Mouse (Mus musculus): Measurements from ENCODE around the gene Hist1h2ak.
"Not testable (repeated sequence)": the region's sequence is repeated elsewhere in the genome, so short reads cannot be mapped to it uniquely, and the experiment has no call there.

Hist1h2ak gene

DNA sequence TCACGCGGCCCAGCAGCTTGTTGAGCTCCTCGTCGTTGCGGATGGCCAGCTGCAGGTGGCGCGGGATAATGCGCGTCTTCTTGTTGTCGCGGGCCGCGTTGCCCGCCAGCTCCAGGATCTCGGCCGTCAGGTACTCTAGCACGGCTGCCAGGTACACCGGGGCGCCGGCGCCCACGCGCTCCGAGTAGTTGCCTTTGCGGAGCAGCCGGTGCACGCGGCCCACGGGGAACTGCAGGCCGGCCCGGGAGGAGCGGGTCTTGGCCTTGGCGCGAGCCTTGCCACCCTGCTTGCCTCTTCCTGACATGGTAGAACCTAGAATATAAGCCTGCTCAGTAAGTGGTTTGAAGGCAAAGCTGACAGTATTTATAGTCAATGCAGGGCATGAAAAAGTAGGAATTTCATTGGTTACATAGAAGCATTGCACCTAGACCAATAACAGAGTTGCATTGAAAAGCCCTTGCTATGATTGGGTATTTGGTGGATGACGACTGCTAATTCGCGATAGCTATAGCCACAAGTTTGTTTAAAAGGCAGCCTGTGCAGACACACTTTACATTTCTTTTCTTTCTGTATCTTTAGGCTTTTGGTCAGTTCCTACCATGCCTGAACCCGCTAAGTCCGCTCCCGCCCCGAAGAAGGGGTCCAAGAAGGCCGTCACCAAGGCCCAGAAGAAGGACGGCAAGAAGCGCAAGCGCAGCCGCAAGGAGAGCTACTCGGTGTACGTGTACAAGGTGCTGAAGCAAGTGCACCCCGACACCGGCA lies at the start of gene Hist1h2ak, which contains the start of gene Hist1h2bn:
TSS of gene Hist1h2ak (minus strand) at position 304 of the 762 bp plus-strand sequence.
TSS of gene Hist1h2bn (plus strand) at position 600 of the 762 bp plus-strand sequence.
- peak; percentile 31 for DNase-seq

DNA sequence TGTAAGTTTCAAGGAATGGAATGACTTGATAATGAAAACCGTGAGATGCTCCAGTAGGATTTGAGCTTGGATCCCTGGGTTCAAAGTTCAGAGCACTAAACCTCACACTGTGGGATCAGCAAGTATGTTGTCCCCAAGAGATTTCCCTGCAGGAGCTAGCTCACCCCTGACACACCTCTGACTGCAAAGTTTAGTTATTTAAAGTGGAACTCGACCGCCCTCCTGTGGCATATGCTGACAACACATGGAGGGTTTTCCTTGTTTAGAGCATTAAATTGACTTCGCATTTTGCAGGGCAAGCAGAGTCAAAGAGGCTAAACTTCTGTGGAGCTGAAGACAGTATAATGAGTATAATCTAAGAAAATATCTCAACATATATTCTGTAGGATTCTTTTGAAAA lies 49.4 kb upstream of the Hist1h2ak start:
- DNase-seq = not testable (repeated sequence)

DNA sequence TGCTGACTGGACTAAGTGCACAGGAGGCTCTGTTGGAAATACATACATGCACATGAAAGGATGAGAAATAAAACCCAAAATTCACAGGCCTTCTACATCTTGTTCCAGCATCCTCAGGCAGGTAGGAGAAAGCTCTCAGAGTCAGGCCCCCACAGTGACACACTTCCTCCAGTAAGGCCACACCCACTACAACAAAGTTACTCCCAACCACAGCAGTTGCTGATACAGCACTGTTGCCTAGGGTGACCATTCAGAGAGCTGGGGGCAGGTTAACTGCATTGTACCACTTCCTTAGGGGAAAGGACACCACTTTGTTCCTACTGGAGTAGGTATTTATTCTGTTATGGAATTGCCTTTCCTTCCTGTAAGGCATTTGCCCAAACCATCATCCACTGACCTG lies 43.5 kb upstream of the Hist1h2ak start:
- not testable (repeated sequence) for DNase-seq

DNA sequence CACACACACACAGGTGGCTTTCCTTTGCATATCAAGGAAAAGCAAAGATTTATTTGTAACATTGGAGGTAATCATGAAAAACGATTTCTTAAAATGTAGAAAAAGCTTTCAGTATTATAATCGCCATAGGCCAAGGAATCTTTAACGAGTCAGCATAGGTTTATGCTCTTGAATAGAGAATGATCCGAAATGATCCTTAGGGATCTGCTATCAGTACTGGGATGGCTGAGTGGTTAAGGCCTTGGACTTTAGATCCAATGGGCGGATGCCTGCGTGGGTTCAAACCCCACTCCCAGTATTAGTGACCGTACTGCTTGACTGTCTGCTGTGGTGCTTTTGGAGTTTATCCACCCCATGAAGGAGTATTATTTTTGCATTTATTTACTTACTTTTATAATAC lies 42.0 kb upstream of the Hist1h2ak start:
- no peak for DNase-seq

- no peak for DNase-seq
These were observed 37.1 kb upstream of the Hist1h2ak start for GRCm38 (mm10) chr13:21790601-21791283.

GRCm38 (mm10) chr13:21789925-21790324 lies 36.3 kb upstream of the Hist1h2ak start:
- no peak for DNase-seq

- DNase-seq = no peak
These were observed 34.4 kb upstream of the Hist1h2ak start for GRCm38 (mm10) chr13:21787760-21788593.

DNA sequence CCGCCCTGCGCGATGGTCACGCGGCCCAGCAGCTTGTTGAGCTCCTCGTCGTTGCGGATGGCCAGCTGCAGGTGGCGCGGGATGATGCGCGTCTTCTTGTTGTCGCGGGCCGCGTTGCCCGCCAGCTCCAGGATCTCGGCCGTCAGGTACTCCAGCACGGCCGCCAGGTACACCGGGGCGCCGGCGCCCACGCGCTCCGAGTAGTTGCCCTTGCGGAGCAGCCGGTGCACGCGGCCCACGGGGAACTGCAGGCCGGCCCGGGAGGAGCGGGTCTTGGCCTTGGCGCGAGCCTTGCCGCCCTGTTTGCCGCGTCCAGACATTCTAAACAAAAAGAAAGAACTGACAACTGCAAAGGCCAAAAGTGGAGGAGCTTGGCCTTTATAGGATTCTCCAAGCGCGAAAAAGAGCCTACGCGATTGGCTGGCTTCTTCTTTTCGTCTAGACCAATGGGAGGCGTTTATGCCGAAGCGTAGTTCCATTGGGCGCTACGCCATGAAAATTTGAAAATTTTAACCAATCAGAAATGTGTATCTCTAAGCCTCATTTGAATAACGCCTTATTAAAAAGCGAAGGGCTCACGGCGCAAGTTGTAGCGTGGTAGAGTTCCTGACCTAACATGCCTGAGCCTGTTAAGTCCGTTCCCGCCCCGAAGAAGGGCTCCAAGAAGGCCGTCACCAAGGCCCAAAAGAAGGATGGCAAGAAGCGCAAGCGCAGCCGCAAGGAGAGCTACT lies 33.4 kb upstream of the Hist1h2ak start, which contains the start of the genes Hist1h2an and Hist1h2bp:
TSS of gene Hist1h2an (minus strand) at position 320 of the 731 bp plus-strand sequence.
TSS of gene Hist1h2bp (plus strand) at position 563 of the 731 bp plus-strand sequence.
- peak; percentile 78 for DNase-seq

DNA sequence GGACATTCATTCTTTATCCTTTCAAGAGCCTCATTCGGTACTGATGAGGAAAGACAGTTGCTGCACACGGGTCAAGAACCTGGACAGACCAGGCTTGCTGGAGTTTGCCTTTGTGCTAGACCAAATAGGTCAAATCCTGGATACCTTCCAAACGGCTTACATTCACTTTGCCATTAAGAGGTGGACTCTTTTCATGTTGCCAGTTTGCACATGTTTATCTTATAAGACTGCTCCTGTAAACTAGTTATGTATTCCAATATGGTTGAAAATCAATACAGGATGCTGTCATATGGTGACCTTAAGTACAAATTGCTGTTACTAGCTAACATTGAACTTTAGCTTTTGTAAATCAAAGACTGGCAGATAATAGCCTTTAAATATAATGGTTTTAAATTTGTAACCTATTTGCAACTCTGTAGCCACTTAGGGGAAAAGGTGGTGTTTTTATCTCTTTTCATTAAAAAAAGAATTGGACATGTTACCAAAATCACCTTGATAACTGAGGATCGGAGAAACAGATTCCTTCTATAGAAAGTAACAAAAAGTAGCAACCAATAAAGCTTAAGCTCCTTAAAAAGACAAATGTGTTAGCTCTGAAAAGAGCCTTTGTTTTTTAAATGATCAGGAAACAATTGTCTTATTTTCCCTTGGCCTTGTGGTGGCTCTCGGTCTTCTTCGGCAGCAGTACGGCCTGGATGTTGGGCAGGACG lies 32.7 kb upstream of the Hist1h2ak start:
- no peak for DNase-seq

DNA sequence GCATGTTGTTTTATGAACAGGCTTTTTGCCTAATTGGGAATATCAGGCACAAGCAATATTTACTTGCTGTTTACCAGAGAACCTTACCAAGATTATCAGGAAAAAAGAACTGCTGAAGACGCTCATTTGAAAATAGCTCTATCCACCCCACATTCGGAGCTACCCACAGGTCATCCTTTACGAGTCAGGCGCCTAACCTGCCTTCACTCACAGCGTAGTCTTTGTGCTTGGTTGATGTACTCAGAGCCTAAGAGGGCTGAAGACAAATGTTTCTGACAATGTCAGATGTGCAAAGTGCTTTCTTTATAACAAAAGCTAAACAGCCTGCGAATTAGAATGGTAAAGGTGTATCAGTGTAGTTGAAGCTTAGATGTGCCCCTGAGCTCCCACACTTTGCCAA lies 30.7 kb upstream of the Hist1h2ak start:
- no peak for DNase-seq

- DNase-seq = no peak
These were observed 30.1 kb upstream of the Hist1h2ak start for GRCm38 (mm10) chr13:21783734-21784161.

DNA sequence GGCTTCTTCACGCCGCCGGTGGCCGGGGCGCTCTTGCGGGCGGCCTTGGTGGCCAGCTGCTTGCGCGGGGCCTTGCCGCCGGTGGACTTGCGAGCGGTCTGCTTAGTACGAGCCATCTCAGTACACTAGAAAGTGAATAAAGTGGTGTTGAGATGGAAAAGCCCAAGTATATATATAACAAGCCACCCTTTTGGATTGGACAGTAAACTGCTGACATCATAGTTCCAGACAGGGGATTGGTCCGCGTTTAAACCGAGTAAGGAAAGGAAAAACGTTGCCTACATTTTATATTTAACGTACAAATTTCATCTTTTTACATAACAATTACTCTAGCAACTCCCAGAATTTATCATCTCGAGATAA lies 29.6 kb upstream of the Hist1h2ak start, which contains the start of gene Hist1h3i:
TSS of gene Hist1h3i (minus strand) at position 116 of the 363 bp plus-strand sequence.
- no peak for DNase-seq

- DNase-seq = not testable (repeated sequence)
These were observed 29.0 kb upstream of the Hist1h2ak start for GRCm38 (mm10) chr13:21782361-21783254.

GRCm38 (mm10) chr13:21781639-21782038 lies 28.0 kb upstream of the Hist1h2ak start:
- no peak for DNase-seq

- DNase-seq = no peak
These were observed 27.5 kb upstream of the Hist1h2ak start for GRCm38 (mm10) chr13:21781021-21781555.

- no peak for DNase-seq
These were observed 26.4 kb upstream of the Hist1h2ak start, which contains the start of gene Hist1h1b for GRCm38 (mm10) chr13:21779767-21780731. TSS of gene Hist1h1b (minus strand) at chr13:21780625.

DNA sequence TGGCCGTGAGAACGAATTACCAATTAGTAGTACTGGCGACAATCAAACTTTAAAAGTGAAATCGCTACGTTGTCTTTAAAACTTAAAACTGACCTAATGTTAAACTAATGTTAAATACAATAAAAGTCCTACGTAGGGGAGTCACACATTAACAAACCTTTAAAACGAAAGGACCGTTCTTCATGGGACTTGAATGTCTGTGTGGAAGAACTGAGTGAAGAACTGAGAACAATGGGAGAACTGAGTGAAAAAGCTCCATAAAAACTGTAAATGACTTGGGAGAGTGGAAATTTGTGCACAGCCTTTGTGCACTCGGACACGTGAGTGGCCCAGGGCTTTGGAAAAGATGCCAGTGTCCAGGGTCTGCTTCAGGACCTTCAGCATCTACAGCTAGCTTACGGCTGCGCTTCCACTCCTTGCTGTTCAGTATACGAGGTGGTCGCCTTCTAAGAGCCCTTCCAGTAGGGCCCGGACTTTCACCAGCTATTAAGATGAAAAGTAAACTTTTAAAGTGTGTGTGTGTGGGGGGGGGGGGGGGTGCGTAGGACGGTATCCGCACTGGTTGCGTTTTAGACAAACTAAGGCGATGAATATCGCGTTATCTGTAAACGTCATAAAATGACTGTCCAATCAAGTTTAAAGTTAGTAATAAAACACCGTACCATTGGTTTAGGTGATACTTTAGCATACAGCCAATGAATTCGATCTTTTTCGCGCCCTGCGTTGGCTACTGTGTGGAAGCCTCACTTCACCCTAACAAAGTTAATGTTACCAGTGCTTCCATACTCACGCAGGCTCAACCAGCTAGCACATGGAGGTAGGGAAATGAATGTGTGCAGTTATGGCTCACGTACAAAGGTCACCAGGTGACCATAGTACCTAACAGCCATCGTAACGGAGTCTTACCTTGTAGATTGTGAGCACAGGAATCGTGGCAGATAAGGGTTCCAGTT lies 25.5 kb upstream of the Hist1h2ak start:
- DNase-seq = peak; percentile 17

DNA sequence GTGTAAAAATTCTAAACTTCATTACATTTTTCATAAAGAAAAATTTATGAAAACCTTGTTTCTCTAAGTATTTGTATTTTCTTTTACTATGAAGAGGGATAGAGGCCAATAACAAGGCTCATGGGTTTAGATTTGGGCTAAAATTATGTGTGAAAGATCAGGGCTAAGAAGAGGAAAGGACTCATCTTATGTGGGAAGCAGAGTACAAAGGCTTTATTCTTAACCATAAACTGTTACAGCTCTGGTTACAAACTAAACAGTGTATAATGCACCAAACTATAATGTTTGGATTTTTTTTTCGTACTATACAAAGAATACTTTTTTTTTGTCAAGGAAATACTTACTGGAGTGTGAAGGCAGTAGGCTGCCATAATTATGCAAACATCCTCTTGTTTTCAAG lies 2.1 kb upstream of the Hist1h2ak start:
- no peak for DNase-seq

All from kidney, adult 11 months (tissue).